Mouse (Mus musculus) embryo, embryonic 11 days (tissue): Measurements from ENCODE around the gene Rhox3a2.
"Not testable (repeated sequence)": the region's sequence is repeated elsewhere in the genome, so short reads cannot be mapped to it uniquely, and the experiment has no call there.

Experiments
- DNase-seq: peaks from one replicate; pipeline ENCODE4 v3.0.0-alpha.2; 2015

Rhox3a2 gene

DNA sequence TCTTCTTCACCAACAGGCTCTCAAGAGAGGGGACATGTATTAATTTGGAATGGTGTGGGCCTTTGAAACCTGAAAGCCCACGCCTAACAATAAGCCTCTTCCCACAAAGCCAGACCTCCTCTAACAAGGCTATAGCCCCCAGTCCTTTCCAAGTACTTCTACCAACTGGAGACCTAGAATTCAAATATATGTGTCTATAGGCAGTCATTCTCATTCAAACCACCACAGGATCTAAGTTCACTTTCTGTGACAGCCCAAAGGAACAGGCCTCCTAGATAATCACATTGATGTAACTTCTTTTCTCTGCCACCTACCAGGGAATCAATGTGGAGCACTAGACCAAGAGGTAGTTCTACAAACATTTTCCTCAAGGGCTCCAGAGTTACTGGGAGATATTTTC, at the start of gene Rhox3a2:
TSS of gene Rhox3a2 (plus strand) at position 301 of the 400 bp plus-strand sequence.
- not testable (repeated sequence) for DNase-seq

- DNase-seq = not testable (repeated sequence)
Observed at GRCm38 (mm10) chrX:37390548-37390947, 10.7 kb downstream of the Rhox3a2 start, which contains the start of gene Rhox4a2. Rhox4a2 (plus strand) TSS chrX:37390848.

GRCm38 (mm10) chrX:37411767-37412166, 31.9 kb downstream of the Rhox3a2 start, which contains the start of gene Rhox2b:
Rhox2b (plus strand) TSS chrX:37412067.
- DNase-seq = not testable (repeated sequence)

- not testable (repeated sequence) for DNase-seq
Observed at GRCm38 (mm10) chrX:37432194-37432593, 52.4 kb downstream of the Rhox3a2 start, which contains the start of gene Rhox4b. Rhox4b (plus strand) TSS chrX:37432494.
